Mouse (Mus musculus) stomach, embryonic 14.5 days (tissue): Measurements from ENCODE around the gene Tagln3. TPM values are rescaled to one million over a fixed set of nuclear protein-coding genes. Genes with fewer than 3 reads are reported as not detected.

Experiments used
- ATAC-seq: fragments of 200-750 bp; cut with Nextera tagmentation; 2 replicates; pipeline ENCODE4 v1.8.0; 2017; ENCODE audit warnings: low read depth, moderate TSS enrichment; ENCODE audit not compliant: insufficient number of reproducible peaks, insufficient read depth, low FRiP score
- H3K27ac ChIP-seq: fragments of 300-500 bp; sonication (generic); 2 replicates; pipeline ENCODE4 v1.5.1; 2014; ENCODE audit warnings: mild to moderate bottlenecking, low read length, moderate library complexity, mixed read lengths
- H3K27me3 ChIP-seq: fragments of 300-500 bp; sonication (generic); 2 replicates; pipeline ENCODE4 v1.6.1; 2014; ENCODE audit warnings: low read length, control low read depth, mixed read lengths; ENCODE audit not compliant: control insufficient read depth, insufficient read depth
- H3K36me3 ChIP-seq: fragments of 300-500 bp; sonication (generic); 2 replicates; pipeline ENCODE4 v1.6.1; 2014; ENCODE audit warnings: mild to moderate bottlenecking, control low read depth, low read length, moderate library complexity, mixed read lengths; ENCODE audit not compliant: control insufficient read depth, insufficient read depth
- H3K4me1 ChIP-seq: fragments of 300-500 bp; sonication (generic); 2 replicates; pipeline ENCODE4 v1.6.1; 2014; ENCODE audit warnings: low read length, control low read depth, mixed read lengths; ENCODE audit not compliant: control insufficient read depth, insufficient read depth
- H3K4me2 ChIP-seq: fragments of 300-500 bp; sonication (generic); replicated peaks from 2 replicates; pipeline ENCODE4 v1.6.1; 2014; ENCODE audit warnings: low read depth, low read length, control low read depth
- H3K4me3 ChIP-seq: fragments of 300-500 bp; sonication (generic); 2 replicates; pipeline ENCODE4 v1.5.1; 2014; ENCODE audit warnings: low read depth, low read length, control low read depth
- H3K9ac ChIP-seq: fragments of 300-500 bp; sonication (generic); replicated peaks from 2 replicates; pipeline ENCODE4 v1.6.1; 2014; ENCODE audit warnings: low read depth, mild to moderate bottlenecking, control low read depth, low read length, moderate library complexity, mixed read lengths
- H3K9me3 ChIP-seq: fragments of 300-500 bp; sonication (generic); 2 replicates; pipeline ENCODE4 v1.6.1; 2016; ENCODE audit warnings: low read depth, low read length, control low read depth; ENCODE audit not compliant: control insufficient read depth
- WGBS: fragments of 180-500 bp; shearing (Covaris S2); extraction: QIAGEN DNeasy Blood & Tissue Kit; methylation state at CpG from one replicate; pipeline ENCODE4 v1.1.7; 2014; 5-methylcytosine and 5-hydroxymethylcytosine counted together
- polyA plus RNA-seq: library from polyadenylated mRNA; unstranded; fragments of >200 nt; fragmentation: Nextera tagmentation; extraction: Ambion mirVana; gene quantifications from 2 replicates; pipeline ENCODE4 v1.2.1, GENCODE M21; 2014

Gene Tagln3
- polyA plus RNA-seq, 1 experiment from 2014 or later: 36.7 TPM

DNA sequence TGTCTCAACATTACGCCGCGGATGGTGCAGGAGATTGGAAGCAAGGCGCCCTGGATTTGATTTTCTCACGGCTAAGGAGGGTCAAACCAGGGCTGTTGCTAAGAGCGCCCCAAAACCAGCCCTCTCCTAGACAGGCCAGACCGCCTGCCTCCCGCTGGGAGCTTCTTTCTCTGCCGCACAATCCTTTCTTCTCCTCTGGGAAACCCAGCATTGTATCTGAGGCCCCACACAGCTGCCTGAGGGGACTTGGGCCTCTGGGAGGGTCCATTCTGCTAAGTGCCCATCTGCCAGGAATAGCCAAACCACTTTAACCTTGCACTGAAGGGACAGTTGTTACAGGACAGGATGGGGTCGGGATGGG, 314 bp upstream of the Tagln3 start:
- H3K4me3 ChIP-seq: peak overlapping the region; percentile 40
- H3K4me2 ChIP-seq: peak overlapping the region; percentile 83
- H3K27ac ChIP-seq: no peak overlapping the region
- peak; percentile 38; the same call in 1 of the 2 replicates for ATAC-seq
- H3K27me3 ChIP-seq: no peaks in the 10 kb centered on the region
- H3K9ac ChIP-seq: peak overlapping the region; percentile 43
- WGBS: 2% methylated on average over 10 of the region's 10 CpGs
- peaks cover 3% of the 10 kb centered on the region; the same call in 1 of the 2 replicates for H3K36me3 ChIP-seq
- H3K9me3 ChIP-seq: no peaks in the 10 kb centered on the region
- H3K4me1 ChIP-seq: 0 out of 2 replicates have a peak, but pooled peaks cover 6% of the 10 kb centered on the region

GRCm38 (mm10) chr16:45723172-45723901, 1.1 kb downstream of the Tagln3 start:
- Histone ChIP-seq H3K9me3 (no peaks in the 10 kb centered on the region), H3K27ac (no peak overlapping the region), H3K4me3 (peak overlapping the region; percentile 40), H3K4me1 (0 out of 2 replicates have a peak, but pooled peaks cover 6% of the 10 kb centered on the region), H3K4me2 (peak overlapping the region; percentile 83), H3K36me3 (no peaks in the 10 kb centered on the region; the same call in 1 of the 2 replicates), H3K27me3 (no peaks in the 10 kb centered on the region), H3K9ac (no peak overlapping the region)
- WGBS: 47% methylated on average over 6 of the region's 6 CpGs
- no peak for ATAC-seq

GRCm38 (mm10) chr16:45722460-45722951, 1.9 kb downstream of the Tagln3 start:
- ATAC-seq: no peak
- H3K9ac ChIP-seq: no peak overlapping the region
- no peak overlapping the region for H3K4me3 ChIP-seq
- H3K27ac ChIP-seq: no peak overlapping the region
- H3K4me2 ChIP-seq: 0 out of 2 replicates have a peak overlapping the region, but pooled peaks have one; percentile 4
- no peaks in the 10 kb centered on the region for H3K9me3 ChIP-seq
- no peaks in the 10 kb centered on the region for H3K27me3 ChIP-seq
- WGBS: 69% methylated on average over 3 of the region's 3 CpGs
- H3K4me1 ChIP-seq: 0 out of 2 replicates have a peak, but pooled peaks cover 6% of the 10 kb centered on the region
- no peaks in the 10 kb centered on the region for H3K36me3 ChIP-seq

DNA sequence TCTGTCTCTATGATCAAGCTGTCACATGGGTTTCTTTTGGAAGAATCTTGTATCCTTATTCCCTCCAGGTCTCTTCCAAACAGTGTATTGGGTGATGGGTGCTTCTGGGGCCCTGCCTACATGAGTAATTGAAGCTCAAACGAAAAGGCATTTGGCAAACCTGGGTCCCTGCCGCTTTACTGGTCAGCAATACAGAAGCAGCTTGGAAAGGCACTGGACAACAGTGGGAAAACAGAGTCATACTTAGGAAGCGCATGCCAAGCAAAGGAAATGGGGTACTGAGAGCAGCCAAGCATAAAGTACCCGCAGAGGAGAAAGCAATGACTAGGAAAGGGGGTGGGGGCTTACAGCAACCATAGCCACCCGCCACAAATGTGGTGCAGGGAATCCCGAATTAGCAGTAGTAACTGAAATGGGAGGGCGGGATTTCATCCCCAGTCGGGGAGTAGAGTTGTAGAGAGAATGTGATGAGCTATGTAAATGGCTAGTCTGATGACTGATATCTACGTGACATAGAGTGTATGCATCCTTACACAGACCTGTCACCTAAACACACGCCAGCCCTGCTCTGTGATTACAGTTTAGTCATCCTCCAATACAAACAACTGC, 4.3 kb downstream of the Tagln3 start:
- whole genome bisulfite sequencing: 79% methylated on average over 10 of the region's 10 CpGs
- no peaks in the 10 kb centered on the region for H3K27me3 ChIP-seq
- ATAC-seq: no peak

DNA sequence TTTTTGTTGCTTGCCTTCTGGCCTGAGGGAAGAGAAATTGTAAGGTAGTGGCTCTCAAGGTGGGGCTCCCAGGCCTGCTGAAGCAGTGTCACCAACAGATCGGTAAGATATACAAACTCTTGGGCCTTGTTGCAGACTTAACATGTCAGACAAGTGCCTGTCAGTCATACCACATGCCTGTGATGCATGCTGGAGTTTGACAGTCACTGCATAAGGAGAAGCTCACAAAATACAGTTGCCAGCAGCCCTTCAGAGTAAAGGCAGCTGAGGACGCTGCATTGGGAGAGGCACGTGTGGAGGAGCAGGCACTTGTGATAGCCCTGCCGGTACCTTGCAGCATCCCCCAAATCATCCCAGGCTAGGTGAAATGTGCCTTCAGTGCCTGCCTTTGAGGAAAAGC, 6.1 kb downstream of the Tagln3 start:
- ATAC-seq: no peak
- H3K9me3 ChIP-seq: peaks cover 8% of the 10 kb centered on the region; the same call in 1 of the 2 replicates
- H3K4me2 ChIP-seq: no peak overlapping the region
- no peak overlapping the region for H3K4me3 ChIP-seq
- no peaks in the 10 kb centered on the region for H3K36me3 ChIP-seq
- no peaks in the 10 kb centered on the region for H3K4me1 ChIP-seq
- H3K9ac ChIP-seq: no peak overlapping the region
- 89% methylated on average over 4 of the region's 4 CpGs for WGBS
- no peaks in the 10 kb centered on the region for H3K27me3 ChIP-seq
- no peak overlapping the region for H3K27ac ChIP-seq

More for the DNA sequence above, 4.3 kb downstream of the Tagln3 start:
- Histone ChIP-seq H3K9ac (no peak overlapping the region), H3K27ac (no peak overlapping the region), H3K4me3 (no peak overlapping the region), H3K36me3 (no peaks in the 10 kb centered on the region), H3K9me3 (peaks cover 8% of the 10 kb centered on the region; the same call in 1 of the 2 replicates), H3K4me2 (no peak overlapping the region), H3K4me1 (0 out of 2 replicates have a peak, but pooled peaks cover 6% of the 10 kb centered on the region)

DNA sequence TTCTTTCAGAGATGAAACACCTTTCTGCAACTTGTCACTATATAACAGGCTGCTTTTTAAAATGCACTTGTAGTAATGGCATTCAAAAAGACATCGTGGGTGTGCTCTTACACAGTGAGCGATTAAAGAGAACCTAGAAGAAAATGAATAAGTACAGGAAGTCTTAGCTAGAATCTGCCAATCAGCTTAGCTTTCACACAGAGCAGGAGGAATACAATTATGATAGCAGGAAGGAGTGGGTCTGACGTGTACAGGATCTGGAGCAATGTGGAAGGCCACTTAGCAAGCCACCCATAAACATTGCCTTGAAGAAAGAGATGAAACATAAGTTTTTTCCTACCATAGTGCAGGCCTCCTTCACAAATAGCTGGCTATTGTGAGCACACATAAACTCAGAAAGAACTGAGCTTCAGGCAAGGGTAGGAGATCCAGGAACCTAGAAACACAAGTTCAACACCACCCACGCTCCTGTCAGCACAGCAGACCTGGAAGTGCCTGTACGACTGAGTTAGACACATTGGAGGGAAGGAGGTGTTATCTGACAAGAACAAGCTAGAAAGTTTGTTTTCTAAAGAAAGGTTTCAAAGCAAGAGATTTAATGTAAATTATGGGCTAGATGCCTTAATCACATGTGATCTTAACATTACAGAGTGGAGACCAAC, 9.8 kb downstream of the Tagln3 start:
- Histone ChIP-seq H3K4me3 (no peak overlapping the region), H3K27ac (no peak overlapping the region), H3K9me3 (peaks cover 8% of the 10 kb centered on the region; the same call in 1 of the 2 replicates), H3K4me2 (no peak overlapping the region), H3K36me3 (no peaks in the 10 kb centered on the region), H3K27me3 (no peaks in the 10 kb centered on the region), H3K4me1 (no peaks in the 10 kb centered on the region), H3K9ac (no peak overlapping the region)
- 76% methylated on average over 5 of the region's 5 CpGs for WGBS
- ATAC-seq: no peak

DNA sequence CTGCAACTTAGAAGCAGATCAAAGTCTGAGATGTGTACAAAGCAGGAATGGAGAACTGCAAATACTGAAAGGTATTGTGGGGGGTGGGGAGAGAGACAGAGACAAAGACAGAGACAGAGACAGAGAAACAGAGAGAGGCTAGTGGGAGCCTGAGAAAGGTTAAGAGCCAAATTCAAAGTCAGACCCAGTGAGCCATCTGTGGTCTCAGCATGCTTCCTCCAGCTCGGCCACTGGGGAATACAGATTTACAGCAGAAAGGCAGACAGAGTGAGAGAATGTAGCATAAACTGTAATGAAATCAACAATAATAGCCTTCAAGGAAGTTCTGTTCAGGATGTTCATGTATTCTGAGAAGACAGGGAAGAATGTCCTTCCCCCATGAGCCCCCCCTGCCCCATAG, 10.5 kb downstream of the Tagln3 start:
- peaks cover 8% of the 10 kb centered on the region; the same call in 1 of the 2 replicates for H3K9me3 ChIP-seq
- ATAC-seq: no peak
- H3K4me1 ChIP-seq: no peaks in the 10 kb centered on the region
- H3K36me3 ChIP-seq: no peaks in the 10 kb centered on the region
- no peak overlapping the region for H3K4me2 ChIP-seq
- no peak overlapping the region for H3K9ac ChIP-seq
- H3K4me3 ChIP-seq: no peak overlapping the region
- 71% methylated on average over 1 of the region's 1 CpGs for WGBS
- H3K27me3 ChIP-seq: no peaks in the 10 kb centered on the region
- no peak overlapping the region for H3K27ac ChIP-seq

DNA sequence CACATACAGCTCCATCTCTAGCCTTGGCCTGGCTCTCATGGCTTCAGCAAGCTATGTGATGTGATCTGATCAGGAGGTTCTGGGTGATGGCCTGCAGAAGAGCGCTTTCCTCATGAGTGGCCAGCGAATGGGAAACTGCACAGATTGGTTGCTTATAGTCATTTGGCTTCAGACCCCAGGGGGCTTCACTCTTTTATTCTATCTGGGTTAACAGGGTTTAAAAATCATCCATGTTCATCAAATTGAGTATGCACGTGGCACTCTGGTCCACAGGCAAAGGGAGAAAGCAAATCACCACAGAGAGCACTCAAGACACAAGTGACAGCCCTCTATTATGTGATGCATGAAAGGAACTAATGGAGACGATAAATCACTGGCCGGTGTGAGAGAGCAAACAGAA, 11.1 kb downstream of the Tagln3 start:
- H3K36me3 ChIP-seq: no peaks in the 10 kb centered on the region
- H3K9me3 ChIP-seq: peaks cover 8% of the 10 kb centered on the region; the same call in 1 of the 2 replicates
- H3K4me1 ChIP-seq: no peaks in the 10 kb centered on the region
- H3K9ac ChIP-seq: no peak overlapping the region
- ATAC-seq: no peak
- no peak overlapping the region for H3K27ac ChIP-seq
- no peak overlapping the region for H3K4me3 ChIP-seq
- H3K4me2 ChIP-seq: no peak overlapping the region
- WGBS: 92% methylated on average over 5 of the region's 5 CpGs
- H3K27me3 ChIP-seq: no peaks in the 10 kb centered on the region
